ENCODE assay signal across 8 mouse cellular contexts in genomic region chr13:55471819-55472131, GRCm38 (mm10). TPM values are rescaled to one million over a fixed set of nuclear protein-coding genes. Genes with fewer than 3 reads are reported as not detected.
DNase-seq lines count a peak whose midpoint lies in the region; ATAC-seq and TF ChIP-seq lines count a peak whose summit lies in the region.

No protein-coding gene starts in this region.

- peak overlapping the region; percentile 89 for H3K4me3 ChIP-seq in gastrocnemius, adult 2 months
- peak overlapping the region; percentile 57 for H3K4me3 ChIP-seq in forebrain, embryonic 12.5 days (replicated peaks)
- H3K4me3 ChIP-seq in liver, embryonic 11.5 days (ENCODE audit: low read depth, low read length): peak overlapping the region; percentile 67

- peak overlapping the region; percentile 99 for H3K4me2 ChIP-seq in forebrain, embryonic 12.5 days
- peak overlapping the region; percentile 100 for H3K4me2 ChIP-seq in liver, embryonic 11.5 days

- H3K9me3 ChIP-seq in forebrain, embryonic 12.5 days: no peaks in the 10 kb centered on the region
- no peaks in the 10 kb centered on the region for H3K9me3 ChIP-seq in liver, embryonic 11.5 days (ENCODE audit: control insufficient read depth, low read length)

- no peak; the same call in 1 of the 2 replicates for ATAC-seq in forebrain, embryonic 12.5 days (ENCODE audit: low FRiP score)
- 0 out of 2 replicates have a peak, but pooled peaks have one; percentile 15 for ATAC-seq in liver, embryonic 11.5 days (replicated peaks; ENCODE audit: low FRiP score)

- peaks cover 36% of the 10 kb centered on the region for H3K36me3 ChIP-seq in forebrain, embryonic 12.5 days (replicated peaks)
- H3K36me3 ChIP-seq in liver, embryonic 11.5 days (ENCODE audit: control insufficient read depth, insufficient read depth, low read length): peaks cover 7% of the 10 kb centered on the region; the same call in 1 of the 2 replicates

- no peak for DNase-seq in gastrocnemius, adult 2 months
- DNase-seq in gastrocnemius, postnatal 14 days: no peak
- peak; percentile 38 for DNase-seq in 3T3-L1 (ENCODE audit: low read depth, low spot score)
- peak; percentile 72 for DNase-seq in liver, embryonic 11.5 days (ENCODE audit: low spot score)
- DNase-seq in Muller cell, postnatal 12 days (ENCODE audit: inconsistent ontology term): no peak
- no peak for DNase-seq in kidney, adult 18-20 months
- DNase-seq in left cerebral cortex, adult 18-20 months (ENCODE audit: low spot score in 2 of 2): no peak

- H3K27ac ChIP-seq in gastrocnemius, adult 2 months: peak overlapping the region; percentile 79
- H3K27ac ChIP-seq in forebrain, embryonic 12.5 days: peak overlapping the region; percentile 89
- no peak overlapping the region for H3K27ac ChIP-seq in liver, embryonic 11.5 days (ENCODE audit: low read depth, low read length)

- WGBS in forebrain, embryonic 12.5 days: under 1% methylated on average over 25 of the region's 31 CpGs
- 0% methylated on average over 31 of the region's 31 CpGs for WGBS in liver, embryonic 11.5 days

- H3K27me3 ChIP-seq in forebrain, embryonic 12.5 days: no peaks in the 10 kb centered on the region
- H3K27me3 ChIP-seq in liver, embryonic 11.5 days (replicated peaks; ENCODE audit: control insufficient read depth, insufficient read depth, low read length): peaks cover 67% of the 10 kb centered on the region

- H3K9ac ChIP-seq in forebrain, embryonic 12.5 days: peak overlapping the region; percentile 79
- peak overlapping the region; percentile 62 for H3K9ac ChIP-seq in liver, embryonic 11.5 days (ENCODE audit: low read depth, low read length)

- intact Hi-C loops in gastrocnemius, adult 2 months (cut with DNase I): loop anchor here (1.0 kb wide), 1 partner anchor 51 kb away; no protein-coding TSS in a partner anchor
- intact Hi-C loops in gastrocnemius, postnatal 14 days (cut with DNase I; ENCODE audit: low total_unique reads): no loop called here

- TF ChIP-seq CTCF in gastrocnemius, adult 2 months (IDR thresholded peaks at IDR 0.05): no peak

- peaks cover 93% of the 10 kb centered on the region for H3K4me1 ChIP-seq in forebrain, embryonic 12.5 days
- H3K4me1 ChIP-seq in liver, embryonic 11.5 days (replicated peaks; ENCODE audit: control insufficient read depth, insufficient read depth, low read length): peaks cover 17% of the 10 kb centered on the region

RNA-seq across cellular contexts. Expression of gene Prr7, which starts 7.7 kb away (rescaled TPM):
- under 1 TPM; 0.18 to 0.22 TPM for total RNA-seq in gastrocnemius, adult 2 months (2021)
- 1 to 10 TPM; 1.0 to 1.6 TPM for total RNA-seq in gastrocnemius, postnatal 14 days (2021)
- polyA plus RNA-seq in forebrain, embryonic 12.5 days (2016; fragmentation: Nextera tagmentation; extraction: Ambion mirVana): 1.7 and 2.7 TPM in 2 replicates
- 0.29 and 0.35 TPM in 2 replicates for polyA plus RNA-seq in liver, embryonic 11.5 days (2014; fragmentation: Nextera tagmentation; extraction: Ambion mirVana)
- 10 to 100 TPM; 66.6 to 70.1 TPM for total RNA-seq in left cerebral cortex, adult 18-20 months (2021)

RNA-seq across cellular contexts. Expression of gene Dbn1, which starts 16.1 kb away (rescaled TPM):
- 1 to 10 TPM; 4.9 to 7.7 TPM for total RNA-seq in gastrocnemius, adult 2 months (2021)
- total RNA-seq in gastrocnemius, postnatal 14 days (2021): 10 to 100 TPM; 31.3 to 37.5 TPM
- 591 and 654 TPM in 2 replicates for polyA plus RNA-seq in forebrain, embryonic 12.5 days (2016; fragmentation: Nextera tagmentation; extraction: Ambion mirVana)
- polyA plus RNA-seq in liver, embryonic 11.5 days (2014; fragmentation: Nextera tagmentation; extraction: Ambion mirVana): 64.9 and 69.0 TPM in 2 replicates
- total RNA-seq in left cerebral cortex, adult 18-20 months (2021): 100 to 1,000 TPM; 263 to 271 TPM

RNA-seq across cellular contexts. Expression of gene Grk6, which starts 26.9 kb away (rescaled TPM):
- 1 to 10 TPM; 9.6 to 10.0 TPM for total RNA-seq in gastrocnemius, adult 2 months (2021)
- 10 to 100 TPM; 12.1 to 12.6 TPM for total RNA-seq in gastrocnemius, postnatal 14 days (2021)
- 54.2 and 58.1 TPM in 2 replicates for polyA plus RNA-seq in forebrain, embryonic 12.5 days (2016; fragmentation: Nextera tagmentation; extraction: Ambion mirVana)
- polyA plus RNA-seq in liver, embryonic 11.5 days (2014; fragmentation: Nextera tagmentation; extraction: Ambion mirVana): 45.8 and 49.0 TPM in 2 replicates
- 10 to 100 TPM; 63.2 to 64.6 TPM for total RNA-seq in left cerebral cortex, adult 18-20 months (2021)

RNA-seq across cellular contexts. Expression of gene Pdlim7, which starts 41.7 kb away (rescaled TPM):
- 100 to 1,000 TPM; 424 to 537 TPM for total RNA-seq in gastrocnemius, adult 2 months (2021)
- 100 to 1,000 TPM; 588 to 612 TPM for total RNA-seq in gastrocnemius, postnatal 14 days (2021)
- 139 and 147 TPM in 2 replicates for polyA plus RNA-seq in forebrain, embryonic 12.5 days (2016; fragmentation: Nextera tagmentation; extraction: Ambion mirVana)
- polyA plus RNA-seq in liver, embryonic 11.5 days (2014; fragmentation: Nextera tagmentation; extraction: Ambion mirVana): 86.4 and 94.6 TPM in 2 replicates
- total RNA-seq in left cerebral cortex, adult 18-20 months (2021): 100 to 1,000 TPM in 1 of 2 experiments, 10 to 100 TPM in 1; 91.7 to 101 TPM

RNA-seq across cellular contexts. Expression of gene F12, which starts 45.2 kb away (rescaled TPM):
- not detected for total RNA-seq in gastrocnemius, adult 2 months (2021)
- total RNA-seq in gastrocnemius, postnatal 14 days (2021): not detected
- polyA plus RNA-seq in forebrain, embryonic 12.5 days (2016; fragmentation: Nextera tagmentation; extraction: Ambion mirVana): not detected in 2 replicates
- 62.3 and 63.4 TPM in 2 replicates for polyA plus RNA-seq in liver, embryonic 11.5 days (2014; fragmentation: Nextera tagmentation; extraction: Ambion mirVana)
- total RNA-seq in left cerebral cortex, adult 18-20 months (2021): under 1 TPM; 0.33 to 0.68 TPM

Comparison
In these comparisons a context has a peak if more than half of its experiments do, and no peak if none do; other contexts are left out.
1. DNase-seq: peak in 3T3-L1 (single experiment) and liver, embryonic 11.5 days (single experiment); none in gastrocnemius, adult 2 months (single experiment), gastrocnemius, postnatal 14 days (single experiment), Muller cell, postnatal 12 days (single experiment), kidney, adult 18-20 months (single experiment) and left cerebral cortex, adult 18-20 months (0 of 2).
2. RNA of gene Prr7, which starts 7.7 kb away (total RNA-seq): 66.6 to 70.1 TPM in left cerebral cortex, adult 18-20 months; 1.0 to 1.6 TPM in gastrocnemius, postnatal 14 days and 0.18 to 0.22 TPM in gastrocnemius, adult 2 months; every median in the first group is over 10 times any median in the second.
3. RNA of gene Dbn1, which starts 16.1 kb away (total RNA-seq): 263 to 271 TPM in left cerebral cortex, adult 18-20 months; 31.3 to 37.5 TPM in gastrocnemius, postnatal 14 days and 4.9 to 7.7 TPM in gastrocnemius, adult 2 months; every median in the first group is over 4 times any median in the second.
4. RNA of gene Grk6, which starts 26.9 kb away (total RNA-seq): 63.2 to 64.6 TPM in left cerebral cortex, adult 18-20 months; 12.1 to 12.6 TPM in gastrocnemius, postnatal 14 days and 9.6 to 10.0 TPM in gastrocnemius, adult 2 months; every median in the first group is over 4 times any median in the second.
5. Peak in every context shown above with its lines, with median percentiles within 50 percentile points of each other: H3K4me3 ChIP-seq.